Mouse (Mus musculus): ENCODE measurements around the gene Eif4a3. TPM values are rescaled to one million over a fixed set of nuclear protein-coding genes. Genes with fewer than 3 reads are reported as not detected.

Gene Eif4a3
- polyA plus RNA-seq, 2 experiments = 95.8 to 160 TPM

DNA sequence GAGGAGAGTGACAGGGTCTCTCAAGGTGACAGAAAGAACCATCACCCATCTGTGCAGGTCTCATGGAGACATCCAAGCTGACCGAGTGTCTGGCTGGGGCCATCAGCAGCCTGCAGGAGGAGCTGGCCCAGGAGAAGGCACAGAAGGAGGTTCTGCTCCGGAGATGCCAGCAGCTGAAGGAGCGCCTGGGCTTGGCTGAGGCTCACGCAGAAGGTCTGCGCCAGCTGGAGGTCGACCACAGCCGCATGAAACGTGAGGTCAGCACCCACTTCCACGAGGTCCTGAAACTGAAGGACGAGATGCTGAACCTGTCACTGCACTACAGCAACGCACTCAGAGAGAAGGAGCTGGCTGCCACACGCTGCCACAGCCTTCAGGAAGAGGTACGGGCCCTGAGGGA lies 22.6 kb upstream of the Eif4a3 start:
- TF ChIP-seq CTCF (IDR thresholded peaks at IDR 0.05; ENCODE audit: low read depth) (no peak), EP300 (IDR thresholded peaks at IDR 0.05; ENCODE audit: low read depth) (no peak)
- Histone ChIP-seq H3K4me3 (ENCODE audit: insufficient read depth in 1 of 2, low read depth in 2 of 2, low read length in 2 of 2) (no peak overlapping the region), H3K4me1 (replicated peaks; ENCODE audit: control insufficient read depth in 2 of 2, insufficient read depth in 2 of 2, low read length in 1 of 2) (no peaks in the 10 kb centered on the region), H3K9ac (replicated peaks) (no peak overlapping the region), H3K9me3 (ENCODE audit: control insufficient read depth, low read length) (no peaks in the 10 kb centered on the region; the same call in 1 of the 2 replicates), H3K27ac (no peak overlapping the region), H3K4me2 (ENCODE audit: low read depth) (no peak overlapping the region), H3K27me3 (ENCODE audit: control insufficient read depth, insufficient read depth, low read length) (no peaks in the 10 kb centered on the region), H3K36me3 (replicated peaks; ENCODE audit: control insufficient read depth, insufficient read depth, low read depth) (no peaks in the 10 kb centered on the region)
- WGBS (ENCODE audit: insufficient replicate concordance) = 64% methylated on average over 13 of the region's 13 CpGs
- ATAC-seq (ENCODE audit: insufficient read depth) (no peak), DNase-seq (ENCODE audit: low read depth in 3 of 3, low spot score in 3 of 3) (no peak)

DNA sequence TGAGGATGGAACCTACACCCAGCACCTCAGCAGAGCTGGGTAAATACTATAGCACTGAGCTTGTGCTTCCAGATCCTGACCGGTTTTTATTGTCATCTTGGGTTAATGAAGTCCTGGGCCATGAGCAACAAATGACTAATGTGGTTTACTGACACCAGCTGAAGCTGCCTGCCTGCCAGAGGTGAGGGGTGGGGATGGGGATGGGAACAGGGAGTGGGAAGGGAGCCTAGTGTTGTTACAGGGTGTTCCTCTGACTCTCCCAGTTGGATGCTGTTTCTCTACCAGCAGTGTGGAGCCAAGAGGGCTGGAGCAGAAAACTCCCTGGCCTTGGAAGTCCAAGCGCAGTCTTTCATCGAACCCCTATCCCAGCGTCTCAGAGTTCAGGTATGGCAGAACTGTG lies 16.8 kb upstream of the Eif4a3 start:
- no peak for ATAC-seq (ENCODE audit: insufficient read depth)
- no peaks in the 10 kb centered on the region for H3K4me1 ChIP-seq (replicated peaks; ENCODE audit: control insufficient read depth in 2 of 2, insufficient read depth in 2 of 2, low read length in 1 of 2)
- H3K9me3 ChIP-seq (ENCODE audit: control insufficient read depth, low read length) = no peaks in the 10 kb centered on the region
- no peak overlapping the region for H3K4me3 ChIP-seq (ENCODE audit: insufficient read depth in 1 of 2, low read depth in 2 of 2, low read length in 2 of 2)
- TF ChIP-seq CTCF (IDR thresholded peaks at IDR 0.05; ENCODE audit: low read depth) (no peak), EP300 (IDR thresholded peaks at IDR 0.05; ENCODE audit: low read depth) (no peak)
- H3K4me2 ChIP-seq (ENCODE audit: low read depth) = no peak overlapping the region
- no peaks in the 10 kb centered on the region for H3K27me3 ChIP-seq (ENCODE audit: control insufficient read depth, insufficient read depth, low read length)
- H3K36me3 ChIP-seq (replicated peaks; ENCODE audit: control insufficient read depth, insufficient read depth, low read depth) = no peaks in the 10 kb centered on the region
- WGBS (ENCODE audit: insufficient replicate concordance) = 79% methylated on average over 4 of the region's 4 CpGs
- no peak overlapping the region for H3K27ac ChIP-seq
- no peak for DNase-seq (ENCODE audit: low read depth in 3 of 3, low spot score in 3 of 3)
- H3K9ac ChIP-seq (replicated peaks) = no peak overlapping the region

DNA sequence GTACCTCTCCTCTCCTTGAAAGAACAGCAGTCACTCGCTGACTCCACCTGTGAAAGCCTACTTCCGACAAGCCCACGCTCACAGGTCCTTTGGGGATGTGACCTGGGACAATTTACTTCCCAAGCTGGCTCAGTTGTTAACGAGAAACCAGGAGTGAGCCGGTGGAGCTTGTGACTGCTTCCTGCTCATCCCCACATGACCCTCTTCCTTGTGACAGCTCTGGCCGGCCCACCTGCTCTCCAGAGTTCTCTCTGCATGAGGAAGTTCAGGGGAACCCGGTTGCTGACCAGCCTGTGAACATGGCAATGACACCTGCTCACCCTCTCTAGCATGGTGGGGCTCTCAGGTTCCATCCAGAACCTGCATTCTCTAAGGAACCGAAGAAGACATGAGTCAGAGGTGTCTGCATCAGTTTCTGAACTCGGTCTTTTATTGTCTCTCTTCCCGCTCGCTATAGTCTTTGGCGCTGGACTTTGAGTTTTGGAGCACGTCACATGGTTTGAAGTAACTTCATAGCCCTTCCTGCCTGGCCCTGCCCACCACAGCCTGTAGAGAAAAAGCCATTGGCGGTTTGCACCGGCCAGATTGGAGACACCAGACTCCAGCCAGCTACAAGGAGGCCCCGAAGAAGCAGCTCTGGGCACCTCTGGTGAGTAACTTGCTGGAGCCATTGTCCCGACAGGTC lies 14.5 kb upstream of the Eif4a3 start:
- H3K4me2 ChIP-seq (ENCODE audit: low read depth) = no peak overlapping the region
- no peaks in the 10 kb centered on the region for H3K36me3 ChIP-seq (replicated peaks; ENCODE audit: control insufficient read depth, insufficient read depth, low read depth)
- TF ChIP-seq CTCF (IDR thresholded peaks at IDR 0.05; ENCODE audit: low read depth) = no peak
- TF ChIP-seq EP300 (IDR thresholded peaks at IDR 0.05; ENCODE audit: low read depth) = no peak
- DNase-seq (ENCODE audit: low read depth in 3 of 3, low spot score in 3 of 3) (no peak), ATAC-seq (ENCODE audit: insufficient read depth) (no peak)
- no peaks in the 10 kb centered on the region for H3K4me1 ChIP-seq (replicated peaks; ENCODE audit: control insufficient read depth in 2 of 2, insufficient read depth in 2 of 2, low read length in 1 of 2)
- no peaks in the 10 kb centered on the region for H3K27me3 ChIP-seq (ENCODE audit: control insufficient read depth, insufficient read depth, low read length)
- H3K9me3 ChIP-seq (ENCODE audit: control insufficient read depth, low read length) = no peaks in the 10 kb centered on the region
- no peak overlapping the region for H3K4me3 ChIP-seq (ENCODE audit: insufficient read depth in 1 of 2, low read depth in 2 of 2, low read length in 2 of 2)
- H3K27ac ChIP-seq = no peak overlapping the region
- 53% methylated on average over 17 of the region's 17 CpGs for WGBS (ENCODE audit: insufficient replicate concordance)
- no peak overlapping the region for H3K9ac ChIP-seq (replicated peaks)

DNA sequence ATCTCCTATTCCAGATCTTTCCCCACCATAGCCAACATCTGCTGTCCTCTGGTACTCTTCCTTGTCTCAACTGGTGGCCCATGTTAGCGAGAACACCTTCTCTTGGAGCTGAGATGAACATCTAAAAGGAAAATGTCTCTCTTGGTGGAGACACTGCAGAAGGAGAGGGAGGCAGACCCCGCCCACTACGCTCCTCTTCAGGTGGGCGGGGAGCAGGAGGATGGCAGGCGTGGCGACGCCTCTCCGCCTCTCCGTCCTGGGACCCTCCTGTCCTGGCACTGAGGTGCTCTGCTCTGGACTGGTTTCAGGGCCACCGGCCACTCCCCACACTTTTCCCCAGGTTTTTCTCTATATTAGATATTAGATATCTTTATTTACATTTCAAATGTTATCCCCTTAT lies 10.7 kb upstream of the Eif4a3 start:
- ATAC-seq (ENCODE audit: insufficient read depth) (no peak), DNase-seq (ENCODE audit: low read depth in 3 of 3, low spot score in 3 of 3) (no peak)
- Histone ChIP-seq H3K27ac (no peak overlapping the region), H3K36me3 (replicated peaks; ENCODE audit: control insufficient read depth, insufficient read depth, low read depth) (no peaks in the 10 kb centered on the region), H3K9me3 (ENCODE audit: control insufficient read depth, low read length) (no peaks in the 10 kb centered on the region), H3K27me3 (ENCODE audit: control insufficient read depth, insufficient read depth, low read length) (no peaks in the 10 kb centered on the region), H3K4me3 (ENCODE audit: insufficient read depth in 1 of 2, low read depth in 2 of 2, low read length in 2 of 2) (no peak overlapping the region), H3K4me1 (replicated peaks; ENCODE audit: control insufficient read depth in 2 of 2, insufficient read depth in 2 of 2, low read length in 1 of 2) (no peaks in the 10 kb centered on the region), H3K4me2 (ENCODE audit: low read depth) (no peak overlapping the region), H3K9ac (replicated peaks) (no peak overlapping the region)
- TF ChIP-seq CTCF (IDR thresholded peaks at IDR 0.05; ENCODE audit: low read depth) (no peak), EP300 (IDR thresholded peaks at IDR 0.05; ENCODE audit: low read depth) (no peak)
- 13% methylated on average over 10 of the region's 10 CpGs for WGBS (ENCODE audit: insufficient replicate concordance)

DNA sequence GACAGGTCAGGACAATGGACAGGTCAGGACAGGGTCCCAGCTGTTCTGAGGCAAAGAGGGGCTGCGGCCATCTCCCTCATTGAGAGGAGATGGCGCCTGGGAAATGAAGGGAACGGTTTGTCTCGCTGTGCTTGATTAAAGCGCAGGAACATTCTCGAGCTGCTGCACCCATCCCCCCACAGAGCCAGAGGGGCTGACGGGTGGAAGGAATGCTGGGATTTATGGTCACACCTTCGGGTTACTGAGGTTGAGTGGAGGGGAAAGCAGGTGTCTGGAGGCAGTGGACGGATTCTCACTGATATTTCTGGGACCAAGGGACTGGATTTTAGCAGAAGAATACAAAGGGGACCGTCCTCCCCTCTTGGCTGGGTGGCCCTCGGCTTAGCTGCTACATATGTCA lies 8.0 kb upstream of the Eif4a3 start:
- 27% methylated on average over 11 of the region's 11 CpGs for WGBS (ENCODE audit: insufficient replicate concordance)
- ATAC-seq (ENCODE audit: insufficient read depth) (no peak), DNase-seq (ENCODE audit: low read depth in 3 of 3, low spot score in 3 of 3) (no peak)
- Histone ChIP-seq H3K36me3 (replicated peaks; ENCODE audit: control insufficient read depth, insufficient read depth, low read depth) (no peaks in the 10 kb centered on the region), H3K9me3 (ENCODE audit: control insufficient read depth, low read length) (no peaks in the 10 kb centered on the region), H3K9ac (replicated peaks) (no peak overlapping the region), H3K4me1 (replicated peaks; ENCODE audit: control insufficient read depth in 2 of 2, insufficient read depth in 2 of 2, low read length in 1 of 2) (no peaks in the 10 kb centered on the region), H3K4me2 (ENCODE audit: low read depth) (no peak overlapping the region), H3K4me3 (ENCODE audit: insufficient read depth in 1 of 2, low read depth in 2 of 2, low read length in 2 of 2) (no peak overlapping the region), H3K27ac (no peak overlapping the region), H3K27me3 (ENCODE audit: control insufficient read depth, insufficient read depth, low read length) (no peaks in the 10 kb centered on the region)
- no peak for TF ChIP-seq EP300 (IDR thresholded peaks at IDR 0.05; ENCODE audit: low read depth)
- no peak for TF ChIP-seq CTCF (IDR thresholded peaks at IDR 0.05; ENCODE audit: low read depth)
